Mouse (Mus musculus): ENCODE measurements around the gene Tarbp2. TPM values are rescaled to one million over a fixed set of nuclear protein-coding genes. Genes with fewer than 3 reads are reported as not detected.

Gene Tarbp2
- polyA plus RNA-seq, 1 experiment from 2014 or later = 143 TPM

DNA sequence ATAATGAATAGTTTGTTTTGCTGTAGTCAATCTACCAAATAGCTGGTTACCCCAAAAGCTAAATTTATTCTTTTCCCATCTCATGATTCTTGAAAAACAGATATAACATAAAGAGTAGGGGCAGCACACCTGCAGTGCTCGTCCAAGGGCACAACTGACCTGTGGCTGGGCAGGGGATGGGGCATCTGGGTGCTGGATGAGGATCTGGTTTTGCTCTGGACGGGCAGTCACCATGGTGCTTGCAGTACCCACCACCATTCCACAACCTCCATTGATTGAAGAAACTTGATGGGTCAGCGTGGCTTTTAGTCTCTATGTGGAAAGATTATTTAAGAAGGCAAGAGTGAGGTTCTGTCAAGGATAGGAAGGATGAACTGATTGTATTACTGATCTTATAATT is 28.3 kb downstream of the Tarbp2 start:
- 89% methylated on average over 3 of the region's 3 CpGs for WGBS

DNA sequence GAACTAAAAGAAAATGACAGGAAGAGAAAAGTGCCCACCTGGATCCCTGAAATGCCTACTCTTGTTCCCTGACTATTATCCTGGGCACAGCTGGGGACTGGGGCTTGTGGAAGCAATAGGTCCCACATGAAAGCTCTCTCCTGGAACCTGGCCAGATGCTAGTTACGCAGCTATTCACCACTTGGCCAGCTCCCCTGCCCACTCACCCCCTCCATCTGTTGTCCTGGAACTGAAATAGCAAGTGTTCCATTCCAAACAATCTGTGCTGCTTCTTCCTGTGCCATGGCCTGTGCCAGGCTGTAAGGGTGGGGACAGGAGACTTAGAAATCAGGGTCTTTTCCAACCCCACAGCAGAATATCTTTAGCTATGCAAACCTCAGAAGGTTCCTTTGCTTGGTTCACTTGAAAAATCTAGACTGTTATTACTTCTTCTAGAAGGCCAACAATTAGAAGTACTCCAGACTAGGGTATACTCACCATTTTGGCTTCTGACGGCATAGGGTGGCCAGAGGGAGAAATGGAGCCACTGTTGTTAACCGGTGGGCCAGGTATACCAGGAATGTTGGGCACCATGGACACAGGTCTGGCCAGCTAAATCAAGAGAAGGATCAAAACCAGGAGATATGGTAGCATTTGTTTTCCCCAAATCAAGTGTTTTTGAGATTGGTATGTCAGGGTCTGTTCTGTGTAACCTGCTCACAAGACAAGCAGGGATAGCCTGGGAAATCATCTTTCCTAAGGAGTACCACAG is 28.9 kb downstream of the Tarbp2 start:
- 94% methylated on average over 3 of the region's 3 CpGs for WGBS
- H3K27me3 ChIP-seq (ENCODE audit: low read depth, poor library complexity, severe bottlenecking) = no peaks in the 10 kb centered on the region
- no peaks in the 10 kb centered on the region for H3K9me3 ChIP-seq (replicated peaks)
- no peak for DNase-seq (ENCODE audit: low spot score)
- peaks cover 82% of the 10 kb centered on the region for H3K36me3 ChIP-seq
- H3K27ac ChIP-seq = no peak overlapping the region
- H3K4me3 ChIP-seq = no peak overlapping the region
- no peaks in the 10 kb centered on the region for H3K4me1 ChIP-seq

More for the DNA sequence above, 28.3 kb downstream of the Tarbp2 start:
- no peak for DNase-seq (ENCODE audit: low spot score)
- Histone ChIP-seq H3K9me3 (replicated peaks) (no peaks in the 10 kb centered on the region), H3K4me1 (no peaks in the 10 kb centered on the region), H3K36me3 (peaks cover 82% of the 10 kb centered on the region), H3K27ac (no peak overlapping the region), H3K27me3 (ENCODE audit: low read depth, poor library complexity, severe bottlenecking) (no peaks in the 10 kb centered on the region), H3K4me3 (no peak overlapping the region)

DNA sequence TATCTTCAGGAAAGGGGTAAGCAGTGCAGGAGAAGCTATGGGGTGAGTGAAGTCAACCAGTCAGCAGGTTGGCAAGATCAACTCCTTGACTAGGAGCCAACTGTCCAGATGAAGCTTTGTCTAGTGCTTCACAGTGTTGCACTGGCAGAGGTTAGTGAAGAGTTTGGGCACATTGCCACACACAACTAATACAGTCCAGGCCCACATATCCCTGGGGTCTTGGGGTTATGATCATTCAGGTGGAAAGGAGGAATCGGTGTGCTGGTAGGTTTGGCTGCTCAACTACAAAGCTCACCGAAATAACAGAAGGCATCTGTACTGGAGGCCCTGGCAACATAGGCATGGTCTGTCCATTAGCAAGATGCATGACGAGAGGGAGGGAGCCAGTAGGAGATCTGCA is 29.5 kb downstream of the Tarbp2 start:
- Histone ChIP-seq H3K9me3 (replicated peaks) (no peaks in the 10 kb centered on the region), H3K27me3 (ENCODE audit: low read depth, poor library complexity, severe bottlenecking) (no peaks in the 10 kb centered on the region), H3K4me3 (no peak overlapping the region), H3K4me1 (no peaks in the 10 kb centered on the region), H3K36me3 (peaks cover 83% of the 10 kb centered on the region), H3K27ac (no peak overlapping the region)
- 97% methylated on average over 3 of the region's 3 CpGs for WGBS
- DNase-seq (ENCODE audit: low spot score) = no peak

GRCm38 (mm10) chr15:102552599-102552998 is 34.6 kb downstream of the Tarbp2 start:
- H3K4me1 ChIP-seq = no peaks in the 10 kb centered on the region
- WGBS = 94% methylated on average over 5 of the region's 5 CpGs
- no peaks in the 10 kb centered on the region for H3K27me3 ChIP-seq (ENCODE audit: low read depth, poor library complexity, severe bottlenecking)
- peaks cover 73% of the 10 kb centered on the region for H3K36me3 ChIP-seq
- no peak overlapping the region for H3K4me3 ChIP-seq
- DNase-seq (ENCODE audit: low spot score) = no peak
- no peaks in the 10 kb centered on the region for H3K9me3 ChIP-seq (replicated peaks)
- no peak overlapping the region for H3K27ac ChIP-seq

DNA sequence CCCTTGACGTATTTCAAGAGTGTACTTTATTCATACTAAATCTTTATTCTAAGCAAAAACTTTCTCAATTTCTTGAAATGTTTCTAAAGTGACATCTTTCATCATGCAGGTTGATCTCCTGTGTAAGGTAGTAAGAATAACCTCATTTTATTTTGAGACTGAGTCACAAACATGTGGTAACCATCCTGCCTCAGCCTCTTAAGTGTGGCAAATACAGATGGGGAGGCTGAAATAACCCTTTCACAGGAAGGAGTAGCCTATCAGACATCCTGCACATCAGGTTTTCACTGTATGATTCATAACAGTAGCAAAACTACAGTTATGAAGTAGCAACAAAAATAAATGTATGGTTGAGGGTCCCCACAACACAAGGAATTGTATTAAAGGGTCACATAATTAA is 37.6 kb downstream of the Tarbp2 start:
- no peak overlapping the region for H3K27ac ChIP-seq
- no peaks in the 10 kb centered on the region for H3K4me1 ChIP-seq
- peaks cover 59% of the 10 kb centered on the region for H3K36me3 ChIP-seq
- 91% methylated on average over 1 of the region's 1 CpGs for WGBS
- no peaks in the 10 kb centered on the region for H3K9me3 ChIP-seq (replicated peaks)
- H3K4me3 ChIP-seq = no peak overlapping the region
- H3K27me3 ChIP-seq (ENCODE audit: low read depth, poor library complexity, severe bottlenecking) = no peaks in the 10 kb centered on the region
- DNase-seq (ENCODE audit: low spot score) = no peak

- DNase-seq (ENCODE audit: low spot score) = no peak
- no peaks in the 10 kb centered on the region for H3K9me3 ChIP-seq (replicated peaks)
- peaks cover 52% of the 10 kb centered on the region for H3K36me3 ChIP-seq
Observed at GRCm38 (mm10) chr15:102557580-102557979, 39.6 kb downstream of the Tarbp2 start.

GRCm38 (mm10) chr15:102562491-102562890 is 44.5 kb downstream of the Tarbp2 start:
- no peak overlapping the region for H3K27ac ChIP-seq
- H3K9me3 ChIP-seq (replicated peaks) = no peaks in the 10 kb centered on the region
- DNase-seq (ENCODE audit: low spot score) = no peak
- peaks cover 26% of the 10 kb centered on the region for H3K36me3 ChIP-seq
- H3K4me3 ChIP-seq = no peak overlapping the region
- H3K4me1 ChIP-seq = no peaks in the 10 kb centered on the region; the same call in 1 of the 2 replicates
- no peaks in the 10 kb centered on the region for H3K27me3 ChIP-seq (ENCODE audit: low read depth, poor library complexity, severe bottlenecking)
- WGBS = 98% methylated on average over 1 of the region's 1 CpGs

More at GRCm38 (mm10) chr15:102557580-102557979, 39.6 kb downstream of the Tarbp2 start:
- Histone ChIP-seq H3K4me3 (no peak overlapping the region), H3K27me3 (ENCODE audit: low read depth, poor library complexity, severe bottlenecking) (no peaks in the 10 kb centered on the region), H3K4me1 (no peaks in the 10 kb centered on the region), H3K27ac (no peak overlapping the region)

DNA sequence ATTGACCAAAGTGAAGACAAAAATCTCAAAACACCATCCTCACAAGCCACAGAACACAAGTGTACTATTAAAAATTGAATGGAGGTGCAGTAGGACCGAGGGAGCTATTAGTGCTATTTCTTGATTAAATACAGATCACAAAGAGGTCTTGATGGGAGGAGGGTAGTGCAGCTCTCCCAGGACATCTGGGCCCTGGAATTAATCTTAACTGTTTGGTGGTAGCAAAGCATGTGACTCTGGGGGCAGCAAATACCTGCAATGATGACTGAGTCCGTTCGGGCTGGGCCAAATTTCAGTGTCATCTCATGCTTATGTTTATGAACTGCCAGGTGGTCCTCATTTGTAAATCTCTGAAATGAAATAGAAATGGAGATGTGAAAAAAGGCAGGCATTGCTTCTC is 45.1 kb downstream of the Tarbp2 start:
- H3K4me3 ChIP-seq = no peak overlapping the region
- 85% methylated on average over 3 of the region's 3 CpGs for WGBS
- H3K36me3 ChIP-seq = peaks cover 26% of the 10 kb centered on the region
- DNase-seq (ENCODE audit: low spot score) = no peak
- H3K9me3 ChIP-seq (replicated peaks) = no peaks in the 10 kb centered on the region
- no peaks in the 10 kb centered on the region for H3K27me3 ChIP-seq (ENCODE audit: low read depth, poor library complexity, severe bottlenecking)
- no peaks in the 10 kb centered on the region; the same call in 1 of the 2 replicates for H3K4me1 ChIP-seq
- no peak overlapping the region for H3K27ac ChIP-seq

GRCm38 (mm10) chr15:102563681-102564080 is 45.7 kb downstream of the Tarbp2 start:
- H3K36me3 ChIP-seq = peaks cover 26% of the 10 kb centered on the region
- no peak for DNase-seq (ENCODE audit: low spot score)
- no peaks in the 10 kb centered on the region for H3K27me3 ChIP-seq (ENCODE audit: low read depth, poor library complexity, severe bottlenecking)
- H3K4me1 ChIP-seq = no peaks in the 10 kb centered on the region; the same call in 1 of the 2 replicates
- no peak overlapping the region for H3K4me3 ChIP-seq
- H3K27ac ChIP-seq = no peak overlapping the region
- no peaks in the 10 kb centered on the region for H3K9me3 ChIP-seq (replicated peaks)
- 72% methylated on average over 5 of the region's 5 CpGs for WGBS

GRCm38 (mm10) chr15:102567849-102568248 is 49.9 kb downstream of the Tarbp2 start:
- Histone ChIP-seq H3K27ac (no peak overlapping the region), H3K27me3 (ENCODE audit: low read depth, poor library complexity, severe bottlenecking) (no peaks in the 10 kb centered on the region), H3K9me3 (replicated peaks) (no peaks in the 10 kb centered on the region), H3K36me3 (peaks cover 8% of the 10 kb centered on the region; the same call in 1 of the 2 replicates), H3K4me3 (no peak overlapping the region), H3K4me1 (no peaks in the 10 kb centered on the region; the same call in 1 of the 2 replicates)
- 95% methylated on average over 2 of the region's 2 CpGs for WGBS
- no peak for DNase-seq (ENCODE audit: low spot score)

- Histone ChIP-seq H3K4me3 (no peak overlapping the region), H3K36me3 (peaks cover 5% of the 10 kb centered on the region; the same call in 1 of the 2 replicates), H3K9me3 (replicated peaks) (no peaks in the 10 kb centered on the region), H3K27me3 (ENCODE audit: low read depth, poor library complexity, severe bottlenecking) (no peaks in the 10 kb centered on the region), H3K27ac (no peak overlapping the region), H3K4me1 (no peaks in the 10 kb centered on the region)
- WGBS = 83% methylated on average over 3 of the region's 3 CpGs
- DNase-seq (ENCODE audit: low spot score) = no peak
Observed at GRCm38 (mm10) chr15:102572081-102572480, 54.1 kb downstream of the Tarbp2 start.
